Mouse (Mus musculus) right cerebral cortex, postnatal 10 days (tissue): ENCODE results near the gene Qrich1.

Source experiments
- DNase-seq, 2 experiments: peaks; one replicate each; pipeline ENCODE4 v3.0.0; 2021; ENCODE audit warnings: low spot score in 2 of 2

Gene Qrich1

GRCm38 (mm10) chr9:108563671-108564070 is 47.1 kb downstream of the Qrich1 start:
- no peak for DNase-seq

- DNase-seq, result peak in 1 of 2 experiments; percentile 38
These were observed 47.5 kb downstream of the Qrich1 start for GRCm38 (mm10) chr9:108564131-108564530.

GRCm38 (mm10) chr9:108565881-108566814 is 49.5 kb downstream of the Qrich1 start:
- peak in 1 of 2 experiments; percentile 54 for DNase-seq

GRCm38 (mm10) chr9:108566815-108567776 is 50.5 kb downstream of the Qrich1 start, which contains the start of gene Ndufaf3:
Ndufaf3 (minus strand) TSS chr9:108567434.
- DNase-seq, result peak; percentile 97

- DNase-seq, result no peak
These were observed 51.4 kb downstream of the Qrich1 start for GRCm38 (mm10) chr9:108567931-108568419.

GRCm38 (mm10) chr9:108568511-108568921 is 51.9 kb downstream of the Qrich1 start:
- DNase-seq, result peak in 1 of 2 experiments; percentile 46

GRCm38 (mm10) chr9:108569381-108570206 is 53.0 kb downstream of the Qrich1 start, which contains the start of gene Dalrd3:
Dalrd3 (plus strand) TSS chr9:108569886.
- peak; percentile 95 to 97 for DNase-seq

- peak; percentile 86 to 88 for DNase-seq
These were observed 53.7 kb downstream of the Qrich1 start for GRCm38 (mm10) chr9:108570207-108570896.

- peak in 1 of 2 experiments; percentile 37 for DNase-seq
These were observed 54.9 kb downstream of the Qrich1 start for GRCm38 (mm10) chr9:108571401-108571973.

GRCm38 (mm10) chr9:108572321-108572720 is 55.7 kb downstream of the Qrich1 start:
- no peak for DNase-seq

- peak; percentile 60 to 65 for DNase-seq
These were observed 57.4 kb downstream of the Qrich1 start for GRCm38 (mm10) chr9:108573774-108574690.

GRCm38 (mm10) chr9:108574921-108575320 is 58.3 kb downstream of the Qrich1 start:
- DNase-seq, result no peak

GRCm38 (mm10) chr9:108575321-108576297 is 59.0 kb downstream of the Qrich1 start:
- peak; percentile 46 to 61 for DNase-seq

GRCm38 (mm10) chr9:108577025-108577424 is 60.4 kb downstream of the Qrich1 start:
- peak in 1 of 2 experiments; percentile 38 for DNase-seq

GRCm38 (mm10) chr9:108577934-108578544 is 61.4 kb downstream of the Qrich1 start:
- DNase-seq, result peak; percentile 71 to 78

GRCm38 (mm10) chr9:108578545-108579343 is 62.1 kb downstream of the Qrich1 start, which contains the start of gene Wdr6:
Wdr6 (minus strand) TSS chr9:108578739.
- peak; percentile 98 to 99 for DNase-seq
